Mouse (Mus musculus) neural tube, embryonic 12.5 days (tissue): ENCODE results near the gene Pacrg. TPM values are rescaled to one million over a fixed set of nuclear protein-coding genes. Genes with fewer than 3 reads are reported as not detected.

Source experiments
- ATAC-seq: fragments of 200-750 bp; cut with Nextera tagmentation; 2 replicates; pipeline ENCODE4 v1.8.0; 2017; ENCODE audit warnings: low read depth, mild to moderate bottlenecking, moderate TSS enrichment, moderate library complexity; ENCODE audit not compliant: low FRiP score
- H3K27ac ChIP-seq: fragments of 300-500 bp; sonication (generic); 2 replicates; pipeline ENCODE4 v1.5.1; 2016
- H3K27me3 ChIP-seq: fragments of 300-500 bp; sonication (generic); replicated peaks from 2 replicates; pipeline ENCODE4 v1.6.1; 2016; ENCODE audit warnings: mild to moderate bottlenecking
- H3K36me3 ChIP-seq: fragments of 300-500 bp; sonication (generic); 2 replicates; pipeline ENCODE4 v1.6.1; 2016; ENCODE audit warnings: mild to moderate bottlenecking
- H3K4me1 ChIP-seq: fragments of 300-500 bp; sonication (generic); 2 replicates; pipeline ENCODE4 v1.6.1; 2016
- H3K4me2 ChIP-seq: fragments of 300-500 bp; sonication (generic); replicated peaks from 2 replicates; pipeline ENCODE4 v1.6.1; 2016; ENCODE audit warnings: mild to moderate bottlenecking
- H3K4me3 ChIP-seq: fragments of 300-500 bp; sonication (generic); 2 replicates; pipeline ENCODE4 v1.5.1; 2016
- H3K9ac ChIP-seq: fragments of 300-500 bp; sonication (generic); 2 replicates; pipeline ENCODE4 v1.6.1; 2016; ENCODE audit warnings: mild to moderate bottlenecking
- H3K9me3 ChIP-seq: fragments of 300-500 bp; sonication (generic); 2 replicates; pipeline ENCODE4 v1.6.1; 2016; ENCODE audit warnings: mild to moderate bottlenecking
- WGBS: fragments of 180-500 bp; shearing (Covaris S2); methylation state at CpG from one replicate; pipeline ENCODE4 v1.1.7; 2016; 5-methylcytosine and 5-hydroxymethylcytosine counted together
- polyA plus RNA-seq: library from polyadenylated mRNA; unstranded; fragments of >200 nt; fragmentation: Nextera tagmentation; extraction: Ambion mirVana; gene quantifications from 2 replicates; pipeline ENCODE4 v1.2.1, GENCODE M21; 2016

Pacrg gene
- polyA plus RNA-seq, 1 experiment from 2014 or later = 8.8 TPM

DNA sequence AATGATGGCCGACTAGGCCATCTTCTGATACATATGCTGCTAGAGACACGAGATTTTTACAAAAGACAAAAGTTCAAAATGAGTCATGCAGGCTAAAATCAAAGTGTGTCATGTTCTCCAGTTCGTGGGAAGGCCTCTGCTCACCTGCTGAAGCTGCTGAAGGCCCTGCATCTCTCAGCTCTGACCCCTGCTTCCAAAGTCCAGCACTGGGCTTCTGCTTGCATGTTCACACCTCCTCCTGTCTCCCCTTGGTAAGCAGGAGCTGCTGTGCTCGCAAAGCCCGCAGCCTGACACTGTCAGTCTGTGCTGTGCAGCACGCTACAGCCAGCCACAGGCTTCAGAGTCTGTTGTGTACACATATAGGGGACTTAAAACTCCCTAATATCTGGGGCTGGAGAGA lies 225.4 kb downstream of the Pacrg start:
- no peaks in the 10 kb centered on the region for H3K4me1 ChIP-seq
- 72% methylated on average over 6 of the region's 6 CpGs for WGBS

DNA sequence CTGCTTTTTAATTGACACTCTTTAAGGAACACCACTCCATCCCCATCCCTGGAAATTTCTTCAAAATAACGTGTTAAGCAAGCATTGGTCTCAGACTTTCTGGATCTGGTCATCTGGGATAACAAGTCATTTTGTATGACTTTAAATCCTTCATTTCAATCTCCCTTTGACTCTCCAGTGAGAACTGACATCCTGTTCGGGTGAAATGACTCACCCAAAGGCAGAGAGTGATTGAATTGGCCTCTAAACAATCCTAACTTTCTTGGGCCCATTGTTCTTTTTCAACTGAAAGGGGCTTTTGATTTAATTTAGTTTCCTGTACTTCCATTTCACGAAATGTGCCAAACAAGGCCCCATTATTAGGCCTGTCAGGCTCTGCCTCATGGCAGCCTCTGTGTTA lies 228.5 kb downstream of the Pacrg start:
- Histone ChIP-seq H3K9ac (no peak overlapping the region), H3K4me2 (no peak overlapping the region), H3K4me1 (no peaks in the 10 kb centered on the region), H3K9me3 (0 out of 2 replicates have a peak, but pooled peaks cover 3% of the 10 kb centered on the region), H3K36me3 (no peaks in the 10 kb centered on the region), H3K27ac (no peak overlapping the region), H3K4me3 (no peak overlapping the region), H3K27me3 (no peaks in the 10 kb centered on the region)
- WGBS = 31% methylated on average over 3 of the region's 3 CpGs
- no peak for ATAC-seq

More for the DNA sequence above, 225.4 kb downstream of the Pacrg start:
- H3K4me3 ChIP-seq = no peak overlapping the region
- H3K9me3 ChIP-seq = 0 out of 2 replicates have a peak, but pooled peaks cover 3% of the 10 kb centered on the region
- ATAC-seq = no peak
- H3K9ac ChIP-seq = no peak overlapping the region
- no peaks in the 10 kb centered on the region for H3K36me3 ChIP-seq
- H3K27me3 ChIP-seq = no peaks in the 10 kb centered on the region
- no peak overlapping the region for H3K4me2 ChIP-seq
- H3K27ac ChIP-seq = no peak overlapping the region

DNA sequence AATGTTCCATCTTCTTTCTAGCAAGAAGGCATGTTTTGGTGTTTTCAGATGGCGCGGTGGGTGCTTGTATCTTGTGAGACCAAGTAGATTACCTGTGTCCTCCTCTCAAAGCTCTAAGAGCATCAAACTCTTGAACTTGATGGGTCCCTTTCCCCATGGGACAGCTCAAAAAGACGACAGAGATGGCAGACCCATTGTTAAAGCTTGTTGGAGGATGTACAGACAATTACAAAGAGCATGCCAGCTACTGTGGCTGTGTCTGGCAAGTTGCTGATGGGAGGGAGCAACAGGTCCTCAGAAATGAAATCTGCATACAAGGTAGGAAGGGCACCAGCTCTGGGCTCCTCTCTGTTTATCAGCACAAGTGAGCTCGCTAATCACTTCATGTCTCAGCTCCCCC lies 232.0 kb downstream of the Pacrg start:
- Histone ChIP-seq H3K4me2 (no peak overlapping the region), H3K9ac (no peak overlapping the region), H3K27ac (no peak overlapping the region), H3K36me3 (no peaks in the 10 kb centered on the region), H3K4me3 (no peak overlapping the region), H3K9me3 (no peaks in the 10 kb centered on the region), H3K4me1 (no peaks in the 10 kb centered on the region), H3K27me3 (no peaks in the 10 kb centered on the region)
- ATAC-seq = no peak
- WGBS = 81% methylated on average over 4 of the region's 4 CpGs

DNA sequence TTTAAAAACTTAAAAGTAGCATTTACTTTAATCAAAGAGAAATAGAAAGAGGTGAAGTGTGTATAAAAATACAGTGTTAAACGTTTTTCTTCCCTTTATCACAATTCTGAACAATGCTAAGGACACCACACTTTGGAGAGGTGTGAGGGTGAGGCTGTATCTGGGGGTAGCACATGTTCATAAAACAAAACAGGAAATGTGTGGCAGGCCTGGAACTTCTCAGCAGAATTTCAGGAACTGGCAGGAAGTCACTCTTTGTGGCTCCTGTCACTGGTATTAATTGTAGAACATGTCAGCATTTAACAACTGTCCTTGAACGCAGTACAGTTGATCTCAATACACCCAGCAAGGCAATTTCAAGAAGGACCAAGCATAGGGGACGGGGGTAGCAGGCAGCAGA lies 234.0 kb downstream of the Pacrg start:
- Histone ChIP-seq H3K9ac (no peak overlapping the region), H3K4me3 (no peak overlapping the region), H3K36me3 (no peaks in the 10 kb centered on the region), H3K27ac (no peak overlapping the region), H3K4me2 (no peak overlapping the region), H3K4me1 (no peaks in the 10 kb centered on the region), H3K27me3 (no peaks in the 10 kb centered on the region), H3K9me3 (no peaks in the 10 kb centered on the region)
- no peak for ATAC-seq
- WGBS = 69% methylated on average over 3 of the region's 3 CpGs

GRCm38 (mm10) chr17:10597741-10598140 lies 242.4 kb downstream of the Pacrg start:
- Histone ChIP-seq H3K4me3 (no peak overlapping the region), H3K9ac (no peak overlapping the region), H3K4me1 (no peaks in the 10 kb centered on the region), H3K27me3 (no peaks in the 10 kb centered on the region), H3K36me3 (no peaks in the 10 kb centered on the region), H3K4me2 (no peak overlapping the region), H3K9me3 (no peaks in the 10 kb centered on the region), H3K27ac (no peak overlapping the region)
- no peak for ATAC-seq
- WGBS = 94% methylated on average over 4 of the region's 4 CpGs

- Histone ChIP-seq H3K9ac (no peak overlapping the region), H3K9me3 (no peaks in the 10 kb centered on the region), H3K27me3 (no peaks in the 10 kb centered on the region), H3K4me3 (no peak overlapping the region), H3K36me3 (no peaks in the 10 kb centered on the region), H3K4me1 (no peaks in the 10 kb centered on the region), H3K4me2 (no peak overlapping the region), H3K27ac (no peak overlapping the region)
- no peak for ATAC-seq
- whole genome bisulfite sequencing = 62% methylated on average over 7 of the region's 7 CpGs
Measured at GRCm38 (mm10) chr17:10589604-10590003, 250.5 kb downstream of the Pacrg start.

GRCm38 (mm10) chr17:10588922-10589400 lies 251.2 kb downstream of the Pacrg start:
- Histone ChIP-seq H3K27me3 (no peaks in the 10 kb centered on the region), H3K9ac (no peak overlapping the region), H3K4me1 (no peaks in the 10 kb centered on the region), H3K4me2 (no peak overlapping the region), H3K9me3 (no peaks in the 10 kb centered on the region), H3K4me3 (no peak overlapping the region), H3K27ac (no peak overlapping the region), H3K36me3 (no peaks in the 10 kb centered on the region)
- no peak for ATAC-seq
- 89% methylated on average over 7 of the region's 7 CpGs for WGBS

DNA sequence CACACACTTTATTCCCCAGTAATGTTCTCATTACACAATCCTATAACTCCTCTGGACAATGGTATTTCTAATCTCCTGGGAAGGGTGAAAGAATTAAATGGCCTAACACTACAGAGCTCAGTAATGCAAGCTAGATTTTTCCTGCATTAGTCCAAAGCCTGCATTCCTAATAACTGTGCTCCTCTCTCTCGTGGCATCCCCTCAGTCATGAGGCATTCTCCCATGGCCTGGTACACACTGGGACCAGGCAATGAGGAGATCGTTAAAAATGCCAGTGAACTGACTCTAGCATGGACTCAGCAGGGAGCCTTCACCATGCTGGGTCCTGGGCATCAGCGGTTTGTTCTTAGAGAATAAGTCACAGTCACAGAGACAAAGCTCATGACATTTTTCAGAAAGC lies 256.8 kb downstream of the Pacrg start:
- H3K4me3 ChIP-seq = no peak overlapping the region
- no peak overlapping the region for H3K27ac ChIP-seq
- H3K4me2 ChIP-seq = no peak overlapping the region
- peaks cover 6% of the 10 kb centered on the region; the same call in 1 of the 2 replicates for H3K4me1 ChIP-seq
- H3K9ac ChIP-seq = no peak overlapping the region
- WGBS = 40% methylated on average over 3 of the region's 3 CpGs
- no peaks in the 10 kb centered on the region for H3K9me3 ChIP-seq
- no peaks in the 10 kb centered on the region for H3K36me3 ChIP-seq
- ATAC-seq = no peak
- H3K27me3 ChIP-seq = no peaks in the 10 kb centered on the region

- no peaks in the 10 kb centered on the region for H3K4me1 ChIP-seq
- H3K27me3 ChIP-seq = no peaks in the 10 kb centered on the region
- no peak for ATAC-seq
- no peak overlapping the region for H3K4me2 ChIP-seq
- H3K36me3 ChIP-seq = no peaks in the 10 kb centered on the region
- H3K9ac ChIP-seq = no peak overlapping the region
- H3K27ac ChIP-seq = no peak overlapping the region
- whole genome bisulfite sequencing = 79% methylated on average over 7 of the region's 7 CpGs
- H3K4me3 ChIP-seq = no peak overlapping the region
- no peaks in the 10 kb centered on the region for H3K9me3 ChIP-seq
Measured at GRCm38 (mm10) chr17:10575306-10575705, 264.8 kb downstream of the Pacrg start.

- 92% methylated on average over 4 of the region's 4 CpGs for WGBS
- Histone ChIP-seq H3K4me3 (no peak overlapping the region), H3K27ac (no peak overlapping the region), H3K27me3 (no peaks in the 10 kb centered on the region), H3K9me3 (no peaks in the 10 kb centered on the region), H3K4me1 (no peaks in the 10 kb centered on the region), H3K9ac (no peak overlapping the region), H3K4me2 (no peak overlapping the region), H3K36me3 (no peaks in the 10 kb centered on the region)
- no peak for ATAC-seq
Measured at GRCm38 (mm10) chr17:10572436-10572835, 267.7 kb downstream of the Pacrg start.

- no peak overlapping the region for H3K9ac ChIP-seq
- no peak for ATAC-seq
- no peak overlapping the region for H3K4me3 ChIP-seq
- 90% methylated on average over 10 of the region's 10 CpGs for WGBS
- H3K27ac ChIP-seq = no peak overlapping the region
- no peaks in the 10 kb centered on the region for H3K27me3 ChIP-seq
- H3K36me3 ChIP-seq = no peaks in the 10 kb centered on the region
- no peaks in the 10 kb centered on the region for H3K4me1 ChIP-seq
- no peaks in the 10 kb centered on the region for H3K9me3 ChIP-seq
- no peak overlapping the region for H3K4me2 ChIP-seq
Measured at GRCm38 (mm10) chr17:10569270-10569669, 270.8 kb downstream of the Pacrg start.

DNA sequence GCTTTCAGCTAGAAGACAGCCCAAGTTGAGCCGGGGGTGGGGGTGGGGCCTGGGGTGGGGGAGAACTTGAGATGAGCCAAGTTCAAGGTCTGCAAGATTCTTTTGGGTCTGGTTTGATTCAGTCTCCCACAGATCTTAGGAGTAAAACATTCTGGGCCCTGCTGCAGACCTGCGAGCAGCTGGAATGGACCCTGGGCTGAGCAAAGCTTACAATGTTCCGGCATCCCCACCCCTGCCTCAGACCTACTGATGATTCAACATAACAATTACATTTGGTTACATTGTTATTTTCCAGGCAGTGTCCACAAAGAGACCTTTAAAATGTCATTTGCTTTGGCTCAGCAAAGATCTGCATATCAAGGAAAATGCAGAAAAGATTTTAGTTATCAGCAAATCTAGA lies 272.7 kb downstream of the Pacrg start:
- no peak for ATAC-seq
- H3K4me3 ChIP-seq = no peak overlapping the region
- H3K4me2 ChIP-seq = no peak overlapping the region
- no peak overlapping the region for H3K9ac ChIP-seq
- H3K27ac ChIP-seq = no peak overlapping the region
- no peaks in the 10 kb centered on the region for H3K36me3 ChIP-seq
- 93% methylated on average over 3 of the region's 3 CpGs for WGBS
- no peaks in the 10 kb centered on the region for H3K27me3 ChIP-seq
- no peaks in the 10 kb centered on the region for H3K4me1 ChIP-seq
- H3K9me3 ChIP-seq = no peaks in the 10 kb centered on the region

GRCm38 (mm10) chr17:10564191-10564590 lies 275.9 kb downstream of the Pacrg start:
- Histone ChIP-seq H3K27me3 (no peaks in the 10 kb centered on the region), H3K4me1 (no peaks in the 10 kb centered on the region), H3K36me3 (no peaks in the 10 kb centered on the region), H3K9ac (no peak overlapping the region), H3K9me3 (no peaks in the 10 kb centered on the region), H3K4me3 (no peak overlapping the region), H3K4me2 (no peak overlapping the region), H3K27ac (no peak overlapping the region)
- WGBS = 96% methylated on average over 5 of the region's 5 CpGs
- ATAC-seq = no peak
